Mouse (Mus musculus) kidney, adult 2 months (tissue): ENCODE data around the gene Ifnar1.

Experiments
- CTCF ChIP-seq: fragments of 200-500 bp; conservative IDR thresholded peaks from 2 replicates; pipeline ENCODE4 v1.5.1; 2011; ENCODE audit warnings: low read depth, mild to moderate bottlenecking, control low read depth, low read length, moderate library complexity, mixed read lengths; ENCODE audit not compliant: insufficient read depth, insufficient read length
- POLR2A ChIP-seq: fragments of 200-500 bp; IDR thresholded peaks from one replicate; pipeline ENCODE4 v1.6.1; 2011; ENCODE audit warnings: low read depth, low read length, control low read depth

GRCm38 (mm10) chr16:91446778-91447511, 38.1 kb upstream of the Ifnar1 start:
- TF ChIP-seq POLR2A (no peak), CTCF (no peak)
